Mouse (Mus musculus) spleen, adult 12 weeks (tissue): ENCODE data around the gene Ubr1.
"Not testable (repeated sequence)": the region's sequence is repeated elsewhere in the genome, so short reads cannot be mapped to it uniquely, and the experiment has no call there.

Experiments
- DNase-seq: peaks from one replicate; pipeline ENCODE4 v3.0.0; 2022; ENCODE audit warnings: low spot score

The Ubr1 gene

DNA sequence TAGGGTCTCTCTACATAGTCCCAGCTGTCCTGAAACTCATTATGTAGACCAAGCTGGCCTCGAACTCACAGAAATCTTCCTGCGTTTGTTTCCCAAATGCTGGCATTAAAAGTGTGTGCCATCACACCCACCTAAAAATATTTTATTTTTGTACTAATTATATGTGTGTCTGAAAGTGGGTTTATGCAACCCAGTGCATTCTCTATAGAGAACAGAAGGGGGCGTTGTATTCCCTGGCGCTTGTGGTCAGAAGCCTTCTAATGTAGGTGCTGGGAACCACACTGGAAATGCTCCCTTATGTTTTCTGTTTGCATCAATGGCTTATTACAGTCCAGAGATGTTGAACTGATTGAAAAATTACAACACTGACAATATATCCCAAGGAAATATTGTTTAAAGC is 5.8 kb upstream of the Ubr1 start:
- DNase-seq, result no peak

DNA sequence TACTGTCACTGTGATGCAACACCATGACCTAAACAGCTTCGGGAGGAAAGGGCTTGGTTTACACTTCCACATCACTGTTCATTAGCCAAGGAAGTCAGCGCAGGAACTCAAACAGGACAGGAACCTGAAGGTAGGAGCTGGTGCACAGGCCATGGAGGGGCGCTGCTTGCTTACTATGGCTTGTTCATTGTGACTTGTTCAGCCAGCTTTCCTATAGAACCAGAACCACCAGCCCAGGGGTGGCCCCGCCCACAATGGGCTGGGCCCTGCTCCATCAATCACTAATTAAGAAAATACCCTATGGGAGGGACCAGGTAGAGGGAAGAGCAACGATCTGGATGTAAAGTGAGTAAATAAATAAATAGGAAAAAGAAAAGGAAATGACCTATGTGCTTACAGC is 2.4 kb upstream of the Ubr1 start:
- DNase-seq, result no peak

DNA sequence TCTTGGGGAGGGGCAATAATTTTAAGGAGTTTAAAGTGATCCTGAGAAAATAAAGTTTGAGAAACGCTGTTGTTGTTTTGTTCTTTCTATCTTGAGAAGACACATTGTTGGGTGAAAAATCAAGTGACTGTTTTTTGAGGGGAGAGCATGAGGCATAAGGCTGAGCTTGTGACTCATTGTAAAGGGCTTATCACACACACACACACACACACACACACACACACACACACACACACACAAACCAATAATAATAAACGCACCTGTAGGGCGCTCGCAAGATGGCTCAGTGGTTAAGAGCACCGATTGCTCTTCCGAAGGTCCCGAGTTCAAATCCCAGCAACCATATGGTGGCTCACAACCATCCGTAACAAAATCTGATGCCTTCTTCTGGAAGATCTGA is 1.7 kb upstream of the Ubr1 start:
- DNase-seq, result not testable (repeated sequence)

DNA sequence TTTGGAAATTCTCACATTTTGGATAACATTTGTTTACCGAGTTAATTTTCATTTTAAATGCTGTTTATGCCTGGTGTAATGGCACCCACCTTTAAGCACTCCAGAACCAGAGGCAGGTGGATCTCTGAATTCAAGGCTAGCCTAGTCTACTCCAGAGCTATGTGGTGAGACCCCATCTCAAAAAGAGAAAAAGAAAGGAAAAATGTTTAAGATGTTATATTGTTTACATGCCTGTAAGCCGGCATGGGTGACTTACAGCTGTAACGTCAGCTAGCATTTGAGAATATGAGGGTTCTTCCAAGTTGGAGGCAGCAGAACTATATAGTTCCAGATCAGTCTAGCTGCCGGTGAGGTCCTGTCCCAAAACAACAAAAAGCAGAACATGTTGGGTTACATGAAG is 1.3 kb upstream of the Ubr1 start:
- DNase-seq, result no peak

DNA sequence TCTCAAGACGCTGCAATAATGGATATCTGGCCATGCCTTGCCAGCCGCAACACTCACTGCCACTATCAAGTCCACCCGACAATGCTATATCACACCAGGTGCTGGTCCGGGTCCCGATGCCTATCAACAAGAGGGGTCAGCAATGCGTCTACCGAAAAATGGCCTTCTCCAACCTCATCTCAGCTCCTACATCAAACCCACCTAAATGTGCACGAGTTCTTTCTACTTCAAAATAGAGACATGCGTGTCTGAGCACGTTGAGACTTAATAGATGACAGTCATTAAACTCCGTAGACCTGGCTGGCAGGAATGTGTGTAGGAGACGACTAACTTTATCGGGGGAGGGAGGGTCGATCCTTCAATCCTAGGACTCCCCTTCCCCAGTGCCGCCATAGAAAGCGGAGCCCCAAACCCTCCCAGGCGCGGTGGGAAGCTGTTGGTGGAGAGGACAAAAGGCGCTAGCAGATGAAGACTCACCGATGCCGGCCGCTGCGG is 423 bp downstream of the Ubr1 start:
- no peak for DNase-seq

DNA sequence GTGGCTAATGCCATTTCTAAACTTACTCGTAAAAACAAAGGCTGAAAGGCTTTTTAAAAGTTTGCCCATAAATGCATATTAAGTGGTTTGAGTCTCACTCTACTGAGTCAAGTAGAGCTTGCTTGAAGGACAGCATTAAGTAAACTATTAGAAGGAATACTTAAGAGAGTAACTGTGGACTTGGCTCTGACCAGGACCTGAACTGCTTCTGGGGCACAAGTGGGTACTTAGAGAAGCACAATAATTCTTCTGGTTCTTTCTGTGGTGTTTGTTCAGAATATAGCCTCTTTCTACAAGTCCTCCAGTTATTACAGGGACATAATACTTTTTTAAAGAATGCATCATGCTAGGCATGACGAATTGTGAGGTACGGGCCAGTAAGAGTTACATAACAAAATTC is 5.0 kb downstream of the Ubr1 start:
- no peak for DNase-seq

DNA sequence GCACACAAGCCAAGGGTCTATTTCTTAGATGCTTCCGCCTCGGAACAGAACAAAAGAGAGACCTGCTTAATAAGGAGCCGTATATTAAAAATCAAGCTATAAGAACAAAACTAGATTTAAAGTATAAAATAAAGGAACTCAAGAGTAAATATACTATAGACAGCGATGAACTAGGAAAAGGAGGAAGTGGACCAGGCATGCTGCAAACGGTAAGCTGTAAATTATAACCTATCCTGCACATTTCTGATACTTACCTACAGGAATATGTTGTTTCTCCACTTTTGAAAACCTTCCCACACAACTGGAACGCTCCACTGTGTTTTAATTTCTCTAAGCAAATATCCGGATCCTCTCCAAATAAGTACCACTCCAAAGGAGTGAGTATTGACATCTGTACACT is 7.4 kb downstream of the Ubr1 start:
- no peak for DNase-seq

DNA sequence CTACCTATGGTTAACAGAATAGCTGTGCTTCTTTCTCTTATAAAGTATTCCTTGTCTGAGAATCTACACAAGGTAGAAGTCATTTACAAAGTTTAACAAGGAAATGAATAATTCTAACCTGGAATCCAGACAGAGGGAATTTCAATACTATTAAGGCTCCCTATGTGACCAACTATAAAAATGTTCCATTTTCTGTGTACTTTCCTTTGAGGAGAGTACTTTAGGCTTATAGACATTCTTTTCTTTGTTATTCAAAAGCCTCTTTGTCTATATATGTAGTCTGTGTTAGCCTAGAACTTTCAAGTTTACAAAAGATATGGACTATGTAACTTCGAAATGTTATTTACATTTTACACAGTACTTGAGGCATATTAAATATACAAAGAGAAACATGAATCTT is 10.3 kb downstream of the Ubr1 start:
- DNase-seq, result no peak

DNA sequence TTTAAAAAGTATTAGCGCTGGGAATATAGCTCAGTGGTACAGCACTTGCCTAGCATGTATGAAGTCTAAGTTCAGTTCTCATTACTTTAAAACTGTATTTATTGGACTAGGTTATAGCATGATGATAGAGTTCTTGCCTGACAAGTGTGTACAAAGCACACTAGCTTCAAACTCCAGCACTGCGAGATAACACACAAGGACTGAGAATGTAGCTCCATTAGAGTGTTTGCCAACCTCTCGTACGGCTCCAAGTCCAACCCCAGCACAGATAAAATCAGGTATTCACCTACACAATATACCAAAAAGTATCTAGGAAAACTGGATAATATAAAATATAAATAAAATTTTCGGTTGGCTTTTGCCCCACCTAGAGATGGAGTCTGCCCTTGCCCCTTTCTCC is 10.7 kb downstream of the Ubr1 start:
- no peak for DNase-seq

DNA sequence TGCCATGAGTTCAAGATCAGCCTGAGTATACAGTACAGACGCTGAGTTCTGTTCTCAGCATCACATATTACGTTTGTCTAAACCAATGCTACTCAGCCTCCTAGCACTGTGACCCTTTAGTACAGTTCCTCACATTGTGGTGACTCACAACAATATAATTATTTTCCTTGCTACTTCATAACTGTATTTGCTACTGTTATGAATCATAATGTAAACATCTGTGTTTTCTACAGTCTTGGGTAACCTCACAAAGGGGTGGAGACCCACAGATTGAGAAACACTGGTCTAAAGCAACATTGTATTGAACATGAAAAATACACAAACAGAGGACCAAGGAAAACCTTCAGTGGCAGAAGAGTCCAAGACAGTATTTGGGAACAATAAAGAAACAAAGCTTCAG is 11.2 kb downstream of the Ubr1 start:
- DNase-seq, result no peak

DNA sequence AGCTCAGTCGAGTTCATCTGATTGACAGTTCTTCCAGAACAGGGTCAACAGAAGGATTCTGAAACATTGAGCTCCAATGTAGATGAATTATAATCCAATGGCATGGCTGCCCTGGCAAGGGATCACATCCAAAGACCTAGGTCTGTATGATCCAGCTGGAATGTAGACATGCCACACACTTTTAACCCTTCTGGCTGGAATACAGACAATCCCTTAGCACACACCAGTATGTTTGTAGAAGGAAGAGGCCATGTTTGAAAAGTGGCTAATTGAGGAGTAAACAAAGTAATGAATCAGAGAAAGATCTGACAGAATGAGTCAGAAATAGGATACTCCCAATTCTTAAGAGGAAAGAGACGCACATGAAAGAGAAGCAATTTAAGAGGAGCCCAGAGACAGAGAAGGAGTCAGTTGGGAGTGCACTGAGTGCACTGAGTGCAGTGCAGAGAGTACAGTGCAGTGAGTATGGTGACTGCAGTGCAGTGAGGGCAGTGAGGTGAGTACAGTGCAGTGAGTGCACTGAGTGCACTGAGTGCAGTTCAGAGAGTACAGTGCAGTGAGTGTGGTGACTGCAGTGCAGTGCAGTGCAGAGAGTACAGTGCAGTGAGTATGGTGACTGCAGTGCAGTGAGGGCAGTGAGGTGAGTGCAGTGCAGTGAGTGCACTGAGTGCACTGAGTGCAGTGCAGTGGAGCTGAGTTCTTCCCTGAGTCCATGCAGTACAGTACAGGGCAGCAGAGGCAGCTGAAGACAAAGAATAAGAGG is 18.2 kb downstream of the Ubr1 start:
- DNase-seq, result no peak

DNA sequence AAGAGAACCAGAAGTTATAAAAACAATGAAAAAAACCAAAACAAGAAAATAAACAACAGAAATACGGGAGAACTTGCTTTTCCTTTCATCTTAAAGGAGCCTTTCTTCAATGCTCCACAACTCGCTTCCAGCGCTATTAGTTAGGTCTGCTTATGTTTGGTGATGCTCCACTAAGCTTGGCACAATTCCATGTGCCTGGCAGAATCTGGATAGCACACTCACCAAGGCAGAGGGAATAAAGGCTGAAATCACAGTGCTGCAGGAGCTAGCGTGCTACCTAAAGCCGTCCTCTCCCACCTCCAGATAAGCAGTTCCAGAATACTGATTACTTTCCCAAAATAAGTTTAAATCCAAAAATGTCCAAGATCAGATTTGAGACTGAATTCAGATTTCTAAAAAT is 19.3 kb downstream of the Ubr1 start:
- DNase-seq, result no peak

DNA sequence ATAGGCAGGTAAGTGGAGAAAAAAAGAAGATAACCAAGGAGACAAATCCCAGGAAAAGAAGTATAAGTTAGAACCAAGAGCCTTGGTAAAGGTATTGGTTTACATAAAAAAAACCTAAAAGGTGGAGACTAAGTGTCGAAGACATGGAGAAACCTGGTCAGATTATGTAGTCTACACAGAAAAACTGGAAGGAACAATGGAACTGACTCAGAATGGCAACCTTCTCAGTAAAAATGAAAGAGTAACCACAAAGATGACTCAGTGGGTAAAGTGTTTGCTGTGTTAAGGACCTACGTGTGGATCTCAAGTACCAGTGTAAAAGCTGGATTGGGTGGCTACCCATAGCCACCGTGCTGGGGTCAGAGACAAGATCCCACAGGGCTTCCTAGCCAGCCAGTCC is 37.5 kb downstream of the Ubr1 start:
- no peak for DNase-seq

DNA sequence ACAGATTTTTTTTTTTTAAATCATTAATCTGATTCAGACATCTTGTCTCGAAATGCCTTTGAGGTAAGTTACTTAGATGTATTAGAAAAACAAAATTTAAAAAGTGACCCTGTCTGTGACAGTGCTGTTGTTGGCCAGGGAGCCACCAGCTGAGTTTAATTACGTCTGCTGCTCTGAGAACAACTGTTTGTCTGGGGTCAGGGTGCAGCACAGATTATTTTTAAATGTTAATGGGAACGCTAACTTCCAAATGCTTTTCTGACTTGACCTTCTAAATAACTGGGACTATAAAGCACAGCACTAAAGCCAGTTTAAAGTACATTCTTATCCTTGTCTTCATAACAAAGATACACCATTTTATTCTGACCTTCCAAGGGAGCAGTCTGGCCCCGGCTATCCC is 61.0 kb downstream of the Ubr1 start:
- no peak for DNase-seq

DNA sequence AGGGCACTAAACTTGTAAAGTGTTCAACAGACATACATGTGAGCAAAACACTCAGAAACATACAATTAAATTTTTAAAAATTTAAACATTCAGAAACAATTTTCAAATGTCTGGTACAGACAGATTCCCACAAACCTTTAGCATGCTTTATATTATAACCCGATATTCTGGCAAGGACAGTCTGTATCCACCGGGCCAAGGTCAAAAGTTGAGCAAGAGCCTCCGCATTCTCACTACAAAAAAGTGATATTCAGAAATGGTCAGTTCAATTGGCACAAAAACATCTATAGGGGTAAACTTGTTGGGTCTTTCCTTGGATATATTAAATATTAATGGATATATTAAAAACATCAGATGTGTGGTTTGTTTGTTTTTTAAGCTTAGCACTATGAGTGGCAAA is 74.2 kb downstream of the Ubr1 start:
- no peak for DNase-seq

DNA sequence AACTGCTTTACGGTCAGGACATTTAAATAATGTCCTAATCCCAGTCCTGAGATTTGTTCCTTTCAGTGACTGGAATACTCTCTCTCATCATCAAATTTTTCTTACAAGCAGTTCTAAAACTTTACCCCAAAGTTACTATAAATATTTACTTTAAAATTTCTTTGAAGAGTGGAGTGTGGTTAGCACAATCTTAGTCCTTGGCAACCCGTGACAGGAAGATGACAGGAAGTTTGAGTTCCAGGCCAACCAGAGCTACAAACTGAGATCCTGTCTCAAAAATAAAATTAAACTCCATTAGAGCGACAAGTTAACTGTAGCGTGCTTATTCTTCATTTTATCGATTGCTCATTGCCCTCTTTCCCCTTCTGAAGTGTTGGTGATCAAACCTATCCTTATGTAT is 82.9 kb downstream of the Ubr1 start:
- no peak for DNase-seq

DNA sequence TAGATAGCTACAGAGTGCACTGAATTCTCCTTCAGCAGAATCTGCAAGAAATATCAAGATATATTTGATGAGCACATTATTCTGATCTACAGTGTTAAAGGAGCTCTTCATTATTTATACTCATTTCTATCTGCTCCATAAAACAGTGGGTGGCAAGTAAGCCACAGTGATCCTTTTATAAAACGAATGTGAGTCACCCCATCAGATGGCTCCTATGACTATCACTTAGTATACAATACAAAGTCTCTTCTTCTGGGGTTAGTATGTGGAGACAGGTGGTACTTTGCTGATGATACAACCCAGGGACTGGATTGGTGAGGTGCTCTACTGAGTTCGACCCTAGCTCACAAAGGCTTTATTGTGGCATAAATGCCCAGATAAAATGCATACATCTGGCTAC is 97.3 kb downstream of the Ubr1 start:
- no peak for DNase-seq

DNA sequence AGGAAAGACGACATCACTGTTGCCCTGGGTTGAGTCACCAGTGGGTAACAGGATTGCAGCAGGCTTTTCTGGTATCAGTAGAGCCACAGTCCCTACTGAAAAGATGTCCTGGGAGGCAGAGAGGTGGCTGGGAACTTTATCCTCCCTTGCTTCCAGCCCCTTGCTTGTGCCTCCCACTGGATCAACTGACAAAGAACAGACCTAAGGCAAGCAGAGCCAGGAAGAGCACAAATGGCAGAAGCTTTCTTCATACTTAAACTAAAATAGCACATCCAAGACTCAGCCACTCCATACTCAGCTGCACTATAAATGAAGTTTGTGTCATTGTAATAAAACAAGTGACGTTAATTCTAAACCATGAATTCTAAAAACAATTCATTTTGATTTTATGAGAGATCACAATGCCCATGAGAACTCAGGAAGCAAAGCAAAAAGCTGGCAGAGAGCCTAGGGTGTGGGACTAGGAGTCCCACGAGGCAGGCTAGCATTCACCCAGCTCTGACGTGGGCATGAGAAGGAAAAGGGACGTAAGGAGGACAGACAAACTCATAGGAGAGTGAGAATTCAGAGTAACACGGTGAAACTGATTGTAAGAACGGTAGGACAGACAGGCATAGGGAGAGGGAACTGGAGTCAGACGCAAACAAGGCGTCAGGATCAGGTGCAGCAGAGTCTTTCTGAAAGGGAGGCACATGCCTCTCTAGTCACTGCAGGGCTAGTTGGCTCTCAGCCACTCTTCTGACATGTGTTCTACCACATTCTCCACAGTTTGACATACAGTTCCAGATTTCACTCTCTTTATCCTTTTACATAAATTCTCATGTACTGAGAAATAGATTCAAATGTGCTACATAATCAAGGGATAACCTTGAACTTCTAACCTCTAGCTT is 98.8 kb downstream of the Ubr1 start:
- DNase-seq, result no peak

DNA sequence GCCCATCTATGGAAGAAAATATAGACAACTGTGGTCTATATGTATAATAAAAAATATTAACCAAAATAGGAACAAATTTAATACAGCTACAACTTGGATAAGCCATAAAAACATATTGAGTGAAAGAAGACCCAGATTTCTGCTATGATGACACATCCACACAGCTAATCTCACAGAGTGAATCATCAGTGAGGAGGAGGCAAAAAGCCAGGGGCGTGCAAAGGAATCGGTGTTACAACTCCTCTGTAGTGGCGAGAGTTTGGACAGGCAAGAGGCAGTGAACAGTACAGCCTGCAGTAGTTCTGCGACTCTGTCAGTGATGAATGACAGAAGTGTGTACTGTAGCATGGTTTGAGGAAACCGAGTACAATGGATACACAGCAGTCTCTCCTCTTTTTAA is 103.2 kb downstream of the Ubr1 start:
- no peak for DNase-seq

DNA sequence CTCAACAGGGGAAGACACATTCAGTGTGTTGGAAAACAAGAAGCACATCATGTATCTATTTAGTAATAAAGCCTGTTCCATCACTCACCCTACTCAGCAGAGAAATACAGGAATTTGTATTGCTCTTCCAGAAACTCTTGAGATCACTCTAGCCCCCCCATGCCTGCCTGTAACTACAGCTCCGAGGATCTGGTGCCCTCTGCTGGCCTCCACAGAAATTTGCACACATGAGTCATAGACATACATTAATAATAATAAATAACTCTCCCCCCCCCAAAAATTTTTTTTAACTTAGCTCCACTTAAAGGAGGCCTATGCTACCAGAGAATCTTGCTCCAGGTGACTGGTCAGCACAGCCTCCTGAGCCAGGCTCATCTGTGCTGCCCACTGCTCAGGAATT is 104.0 kb downstream of the Ubr1 start:
- DNase-seq, result no peak

DNA sequence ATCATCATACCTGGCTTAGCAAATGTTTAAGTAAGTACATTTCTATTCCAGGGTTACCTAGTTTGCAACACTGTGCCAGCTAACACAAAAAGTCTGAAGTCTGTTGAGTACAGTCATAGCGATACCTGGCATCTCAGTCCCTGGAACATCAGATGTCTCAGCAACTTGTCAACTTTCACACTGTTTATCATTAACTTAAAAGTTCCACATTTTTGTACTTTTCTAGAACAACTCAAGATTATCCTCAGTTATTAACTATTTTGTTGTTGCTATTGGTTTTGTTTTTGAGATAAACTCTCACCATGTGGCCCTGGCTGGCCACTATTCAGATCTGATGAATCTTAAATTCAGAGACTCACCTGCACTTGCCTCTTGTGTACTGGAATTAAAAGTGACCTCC is 107.1 kb downstream of the Ubr1 start:
- no peak for DNase-seq

DNA sequence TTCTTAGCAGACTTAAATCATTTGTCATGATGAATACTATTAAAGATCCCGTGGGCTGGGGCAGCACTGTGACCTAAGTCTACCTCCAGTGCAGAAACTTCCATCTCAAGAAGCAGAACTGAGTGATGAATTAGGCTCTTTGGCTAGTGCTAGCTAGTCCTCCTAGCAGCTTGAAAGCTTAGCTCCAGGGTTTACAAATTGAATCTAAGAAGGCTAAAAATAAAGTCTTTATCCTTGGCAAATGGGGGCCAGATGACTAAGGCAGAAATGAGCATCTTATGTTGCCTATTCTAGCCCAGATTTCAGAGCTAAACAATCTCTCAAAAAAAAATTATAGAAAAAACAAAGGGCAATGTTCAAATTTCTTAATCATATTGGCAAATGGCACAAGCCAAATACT is 109.8 kb downstream of the Ubr1 start:
- no peak for DNase-seq

DNA sequence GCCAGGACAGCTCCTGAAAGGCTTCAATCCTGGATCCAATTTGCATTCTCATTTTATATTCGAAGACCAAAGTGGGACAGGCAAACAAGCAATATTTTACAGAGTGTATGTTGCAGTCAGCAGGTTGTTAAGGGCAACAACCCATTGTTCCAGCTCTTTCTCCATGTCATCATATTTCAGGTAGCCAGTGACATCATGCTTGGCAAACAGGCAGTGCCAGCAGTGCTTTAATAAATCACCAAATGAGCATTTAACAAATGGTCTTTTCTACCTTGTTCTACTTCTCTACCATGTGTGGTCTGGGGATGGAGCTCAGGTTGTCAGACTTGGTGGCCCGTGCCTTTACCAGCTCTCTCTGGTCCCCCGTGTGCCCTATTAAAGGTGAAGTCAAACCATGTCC is 112.4 kb downstream of the Ubr1 start:
- DNase-seq, result no peak

DNA sequence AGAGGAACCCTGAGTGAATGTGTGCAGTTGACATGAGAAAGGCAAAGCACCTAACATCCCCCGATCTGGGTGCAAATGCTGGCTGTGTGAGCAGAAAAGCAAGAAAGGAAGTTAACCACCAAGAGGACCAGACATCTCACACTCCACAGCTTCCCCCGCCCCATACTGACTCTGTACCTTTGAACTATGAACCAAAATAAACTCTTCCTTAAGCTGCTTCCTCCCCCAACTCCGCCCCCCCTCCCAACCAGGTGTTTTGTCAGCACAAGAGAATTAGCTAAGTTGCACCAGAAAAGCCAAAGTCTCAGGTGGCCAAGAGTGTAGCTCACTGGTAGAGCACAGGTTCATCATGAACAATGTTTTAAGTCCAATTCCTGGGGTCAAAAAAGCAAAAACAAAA is 117.4 kb downstream of the Ubr1 start:
- DNase-seq, result no peak
